Comparison of ENCODE assay signal across 16 mouse cellular contexts in the genomic region with DNA sequence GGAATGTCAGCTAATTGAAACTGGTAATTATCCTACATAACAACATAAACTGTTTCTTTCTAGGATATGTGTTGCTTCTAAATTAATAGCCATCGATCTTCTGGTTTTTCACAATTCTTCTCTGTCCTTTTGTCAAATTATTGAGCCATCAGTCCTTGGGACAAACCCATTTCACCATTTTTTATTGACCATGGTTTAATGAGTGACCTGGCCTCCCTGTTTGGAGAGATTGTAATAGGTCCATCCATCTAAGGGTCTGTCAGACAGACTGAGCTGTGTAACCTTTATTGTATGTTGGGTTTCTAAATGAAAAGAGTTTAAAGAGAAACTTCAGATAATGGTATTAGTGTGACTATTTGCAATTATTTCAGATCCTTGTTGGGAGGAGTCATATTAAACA.
"Had no signal": no experiment of that assay in that cellular context is flagged by ENCODE, and none has a peak within 500 bp of the region (broad histone marks: within the 10 kb centered on the region; RNA-seq: fewer than 3 reads in every experiment).

No protein-coding gene starts in this region.

- H3K4me3 ChIP-seq: neural tube, embryonic 12.5 days; neural tube, embryonic 13.5 days; stomach, embryonic 15.5 days had no signal

- H3K9me3 ChIP-seq: neural tube, embryonic 12.5 days; neural tube, embryonic 13.5 days; stomach, embryonic 15.5 days had no signal

- H3K9ac ChIP-seq: neural tube, embryonic 12.5 days; neural tube, embryonic 13.5 days; stomach, embryonic 15.5 days had no signal

- H3K36me3 ChIP-seq: neural tube, embryonic 12.5 days; neural tube, embryonic 13.5 days; stomach, embryonic 15.5 days had no signal

- H3K27ac ChIP-seq: neural tube, embryonic 12.5 days; neural tube, embryonic 13.5 days; stomach, embryonic 15.5 days; stomach, postnatal 0 days had no signal

- H3K27me3 ChIP-seq: neural tube, embryonic 12.5 days; neural tube, embryonic 13.5 days; stomach, embryonic 15.5 days had no signal

- H3K4me1 ChIP-seq: neural tube, embryonic 12.5 days; neural tube, embryonic 13.5 days; stomach, embryonic 15.5 days had no signal

- H3K4me2 ChIP-seq: neural tube, embryonic 12.5 days; neural tube, embryonic 13.5 days; stomach, embryonic 15.5 days had no signal

- DNase-seq: retina, postnatal 1 day; right cerebral cortex, adult 18-20 months; right cerebral cortex, postnatal 14 days; right cerebral cortex, postnatal 25 days; right cerebral cortex, postnatal 4 days; spleen, adult 18-20 months; thymus, adult 18-20 months; thymus, adult 2 months; thymus, postnatal 14 days; thymus, postnatal 25 days; thymus, postnatal 36 days; thymus, postnatal 4 days had no signal
